Mouse (Mus musculus): ENCODE results near the gene Prpf38b.

GRCm38 (mm10) chr3:108867449-108867848 is 44.1 kb downstream of the Prpf38b start:
- TF ChIP-seq POLR2A (IDR thresholded peaks at IDR 0.05; ENCODE audit: borderline replicate concordance, low read depth, low read length) (no peak), CTCF (IDR thresholded peaks at IDR 0.05; ENCODE audit: low read depth, low read length) (no peak)

Measured in bone marrow macrophage, adult 2 months (primary cell).